Comparison of ENCODE assay signal across 8 mouse cellular contexts in the genomic region with DNA sequence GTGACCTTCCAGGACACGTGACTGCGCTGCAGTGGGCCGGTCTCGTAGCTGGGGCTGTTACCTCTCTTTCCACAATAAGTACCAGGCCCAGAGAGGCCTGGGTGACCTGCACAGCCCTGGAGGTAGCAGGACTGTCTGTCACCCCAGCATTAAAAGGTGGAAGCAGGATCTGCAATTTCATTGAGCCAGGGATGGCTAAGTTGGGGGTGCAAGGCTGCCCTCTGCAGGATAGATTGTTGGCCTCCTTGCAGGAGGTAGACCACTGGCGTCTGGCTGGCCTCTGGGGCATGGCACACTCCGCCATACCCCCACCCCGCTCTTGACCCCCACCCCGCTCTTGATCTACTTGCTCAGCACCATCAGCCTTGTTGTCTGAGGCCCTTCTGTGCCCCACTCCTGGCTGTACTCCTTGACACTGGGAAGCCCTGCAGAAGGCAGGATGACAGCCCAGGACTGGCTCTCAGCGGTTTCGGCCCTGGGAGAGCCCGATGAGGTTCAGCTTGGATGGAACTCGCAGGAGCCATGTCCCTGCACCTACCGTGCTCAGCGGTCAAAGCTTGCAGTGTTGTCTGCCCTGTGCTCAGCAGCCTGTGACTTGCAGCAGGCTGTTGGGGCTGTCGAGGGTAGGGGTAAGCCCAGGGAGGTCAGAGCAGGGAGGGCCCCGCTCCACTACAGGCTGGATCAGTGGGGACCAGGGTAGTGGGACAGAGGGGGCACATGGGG. TPM values are rescaled to one million over a fixed set of nuclear protein-coding genes. Genes with fewer than 3 reads are reported as not detected.
A peak's percentile ranks its signal among the peaks of the same experiment; 100 is the strongest.
DNase-seq lines count a peak whose midpoint lies in the region; ATAC-seq and TF ChIP-seq lines count a peak whose summit lies in the region.

No protein-coding gene starts in this region.

- TF ChIP-seq CTCF in E14TG2a.4 (conservative IDR thresholded peaks at IDR 0.05; ENCODE audit: low read length) = peak; percentile 14; the same call in 1 of the 2 replicates

- H3K9me3 ChIP-seq in forebrain, embryonic 10.5 days = no peaks in the 10 kb centered on the region
- no peaks in the 10 kb centered on the region for H3K9me3 ChIP-seq in forebrain, embryonic 15.5 days
- no peaks in the 10 kb centered on the region for H3K9me3 ChIP-seq in E14TG2a.4 (ENCODE audit: low read length)
- H3K9me3 ChIP-seq in forebrain, embryonic 13.5 days (replicated peaks) = no peaks in the 10 kb centered on the region
- no peaks in the 10 kb centered on the region for H3K9me3 ChIP-seq in neural tube, embryonic 13.5 days

- peak overlapping the region; percentile 33 for H3K4me3 ChIP-seq in forebrain, embryonic 10.5 days
- no peak overlapping the region for H3K4me3 ChIP-seq in forebrain, embryonic 15.5 days
- peak overlapping the region; percentile 72 for H3K4me3 ChIP-seq in E14TG2a.4 (replicated peaks; ENCODE audit: low read length)
- no peak overlapping the region for H3K4me3 ChIP-seq in forebrain, embryonic 13.5 days
- 0 out of 2 replicates have a peak overlapping the region, but pooled peaks have one; percentile 9 for H3K4me3 ChIP-seq in neural tube, embryonic 13.5 days

- H3K4me1 ChIP-seq in forebrain, embryonic 10.5 days = peaks cover 50% of the 10 kb centered on the region
- H3K4me1 ChIP-seq in forebrain, embryonic 15.5 days = peaks cover 17% of the 10 kb centered on the region
- H3K4me1 ChIP-seq in E14TG2a.4 (replicated peaks; ENCODE audit: low read depth, low read length) = peaks cover 83% of the 10 kb centered on the region
- H3K4me1 ChIP-seq in forebrain, embryonic 13.5 days = peaks cover 26% of the 10 kb centered on the region
- peaks cover 25% of the 10 kb centered on the region for H3K4me1 ChIP-seq in neural tube, embryonic 13.5 days (replicated peaks)

- H3K4me2 ChIP-seq in forebrain, embryonic 15.5 days (replicated peaks) = no peak overlapping the region
- peak overlapping the region; percentile 19; the same call in 1 of the 2 replicates for H3K4me2 ChIP-seq in forebrain, embryonic 13.5 days
- peak overlapping the region; percentile 27; the same call in 1 of the 2 replicates for H3K4me2 ChIP-seq in neural tube, embryonic 13.5 days

- ATAC-seq in forebrain, embryonic 15.5 days (replicated peaks) = no peak
- no peak for ATAC-seq in forebrain, embryonic 13.5 days
- no peak for ATAC-seq in neural tube, embryonic 13.5 days (ENCODE audit: low read depth)

- no peak for DNase-seq in forebrain, embryonic 10.5 days (ENCODE audit: extremely low spot score, low spot score)
- DNase-seq in kidney, postnatal 4 days = peak; percentile 72 to 81
- DNase-seq in Muller cell, postnatal 12 days (ENCODE audit: inconsistent ontology term) = no peak
- no peak for DNase-seq in ovary, postnatal 36 days (ENCODE audit: low spot score)

- H3K27me3 ChIP-seq in forebrain, embryonic 10.5 days (ENCODE audit: poor library complexity, severe bottlenecking) = 0 out of 2 replicates have a peak, but pooled peaks cover 8% of the 10 kb centered on the region
- H3K27me3 ChIP-seq in forebrain, embryonic 15.5 days = no peaks in the 10 kb centered on the region
- H3K27me3 ChIP-seq in E14TG2a.4 (ENCODE audit: insufficient read depth, low read length) = no peaks in the 10 kb centered on the region
- no peaks in the 10 kb centered on the region for H3K27me3 ChIP-seq in forebrain, embryonic 13.5 days
- no peaks in the 10 kb centered on the region for H3K27me3 ChIP-seq in neural tube, embryonic 13.5 days

- peak overlapping the region; percentile 73 for H3K27ac ChIP-seq in forebrain, embryonic 10.5 days
- H3K27ac ChIP-seq in forebrain, embryonic 15.5 days (replicated peaks) = no peak overlapping the region
- no peak overlapping the region for H3K27ac ChIP-seq in forebrain, embryonic 13.5 days
- H3K27ac ChIP-seq in neural tube, embryonic 13.5 days (replicated peaks) = no peak overlapping the region

- peaks cover 73% of the 10 kb centered on the region for H3K36me3 ChIP-seq in forebrain, embryonic 10.5 days (replicated peaks)
- H3K36me3 ChIP-seq in forebrain, embryonic 15.5 days = peaks cover 58% of the 10 kb centered on the region
- H3K36me3 ChIP-seq in E14TG2a.4 (ENCODE audit: insufficient read depth, low read length) = peaks cover 70% of the 10 kb centered on the region
- peaks cover 68% of the 10 kb centered on the region for H3K36me3 ChIP-seq in forebrain, embryonic 13.5 days (ENCODE audit: poor library complexity, severe bottlenecking)
- H3K36me3 ChIP-seq in neural tube, embryonic 13.5 days = peaks cover 72% of the 10 kb centered on the region

- WGBS in forebrain, embryonic 10.5 days = 35% methylated on average over 16 of the region's 16 CpGs
- WGBS in forebrain, embryonic 15.5 days = 48% methylated on average over 16 of the region's 16 CpGs
- WGBS in forebrain, embryonic 13.5 days = 40% methylated on average over 16 of the region's 16 CpGs
- 49% methylated on average over 16 of the region's 16 CpGs for whole genome bisulfite sequencing in neural tube, embryonic 13.5 days

- H3K9ac ChIP-seq in forebrain, embryonic 15.5 days (replicated peaks) = no peak overlapping the region
- H3K9ac ChIP-seq in forebrain, embryonic 13.5 days = peak overlapping the region; percentile 56
- 0 out of 2 replicates have a peak overlapping the region, but pooled peaks have one; percentile 1 for H3K9ac ChIP-seq in neural tube, embryonic 13.5 days

RNA-seq across cellular contexts. Expression of a gene that starts 4.4 kb away (rescaled TPM):
- polyA plus RNA-seq in forebrain, embryonic 10.5 days (2016; fragmentation: Nextera tagmentation; extraction: Ambion mirVana) = 56.0 and 56.7 TPM in 2 replicates
- polyA plus RNA-seq in forebrain, embryonic 15.5 days (2015; fragmentation: Nextera tagmentation; extraction: Ambion mirVana) = 40.7 and 42.4 TPM in 2 replicates
- polyA plus RNA-seq in forebrain, embryonic 13.5 days (2015; fragmentation: Nextera tagmentation; extraction: Ambion mirVana) = 39.9 and 42.0 TPM in 2 replicates
- polyA plus RNA-seq in neural tube, embryonic 13.5 days (2015; fragmentation: Nextera tagmentation; extraction: Ambion mirVana) = 32.5 and 42.5 TPM in 2 replicates

RNA-seq across cellular contexts. Expression of a gene that starts 12.0 kb away (rescaled TPM):
- 2.4 and 3.0 TPM in 2 replicates for polyA plus RNA-seq in forebrain, embryonic 10.5 days (2016; fragmentation: Nextera tagmentation; extraction: Ambion mirVana)
- polyA plus RNA-seq in forebrain, embryonic 15.5 days (2015; fragmentation: Nextera tagmentation; extraction: Ambion mirVana) = 3.1 and 4.3 TPM in 2 replicates
- polyA plus RNA-seq in forebrain, embryonic 13.5 days (2015; fragmentation: Nextera tagmentation; extraction: Ambion mirVana) = 2.6 and 3.8 TPM in 2 replicates
- 4.5 and 4.8 TPM in 2 replicates for polyA plus RNA-seq in neural tube, embryonic 13.5 days (2015; fragmentation: Nextera tagmentation; extraction: Ambion mirVana)

RNA-seq across cellular contexts. Expression of a gene that starts 23.7 kb away (rescaled TPM):
- 60.6 and 62.1 TPM in 2 replicates for polyA plus RNA-seq in forebrain, embryonic 10.5 days (2016; fragmentation: Nextera tagmentation; extraction: Ambion mirVana)
- polyA plus RNA-seq in forebrain, embryonic 15.5 days (2015; fragmentation: Nextera tagmentation; extraction: Ambion mirVana) = 123 and 127 TPM in 2 replicates
- polyA plus RNA-seq in forebrain, embryonic 13.5 days (2015; fragmentation: Nextera tagmentation; extraction: Ambion mirVana) = 73.1 and 87.2 TPM in 2 replicates
- 99.3 and 102 TPM in 2 replicates for polyA plus RNA-seq in neural tube, embryonic 13.5 days (2015; fragmentation: Nextera tagmentation; extraction: Ambion mirVana)

RNA-seq across cellular contexts. Expression of a gene that starts 25.1 kb away (rescaled TPM):
- 8.8 and 10.1 TPM in 2 replicates for polyA plus RNA-seq in forebrain, embryonic 10.5 days (2016; fragmentation: Nextera tagmentation; extraction: Ambion mirVana)
- polyA plus RNA-seq in forebrain, embryonic 15.5 days (2015; fragmentation: Nextera tagmentation; extraction: Ambion mirVana) = 8.5 and 9.0 TPM in 2 replicates
- 6.2 and 7.1 TPM in 2 replicates for polyA plus RNA-seq in forebrain, embryonic 13.5 days (2015; fragmentation: Nextera tagmentation; extraction: Ambion mirVana)
- 2.3 and 3.3 TPM in 2 replicates for polyA plus RNA-seq in neural tube, embryonic 13.5 days (2015; fragmentation: Nextera tagmentation; extraction: Ambion mirVana)

RNA-seq across cellular contexts. Expression of a gene that starts 26.6 kb away (rescaled TPM):
- not detected in 2 replicates for polyA plus RNA-seq in forebrain, embryonic 10.5 days (2016; fragmentation: Nextera tagmentation; extraction: Ambion mirVana)
- polyA plus RNA-seq in forebrain, embryonic 15.5 days (2015; fragmentation: Nextera tagmentation; extraction: Ambion mirVana) = not detected in 2 replicates
- not detected in 2 replicates for polyA plus RNA-seq in forebrain, embryonic 13.5 days (2015; fragmentation: Nextera tagmentation; extraction: Ambion mirVana)
- not detected in 2 replicates for polyA plus RNA-seq in neural tube, embryonic 13.5 days (2015; fragmentation: Nextera tagmentation; extraction: Ambion mirVana)

Comparison
In these comparisons a context has a peak if more than half of its experiments do, and no peak if none do; other contexts are left out.
1. H3K4me3 ChIP-seq: peak in forebrain, embryonic 10.5 days (single experiment), E14TG2a.4 (single experiment) and neural tube, embryonic 13.5 days (single experiment); none in forebrain, embryonic 15.5 days (single experiment) and forebrain, embryonic 13.5 days (single experiment).
2. DNase-seq: peak in kidney, postnatal 4 days (2 of 2); none in forebrain, embryonic 10.5 days (single experiment), Muller cell, postnatal 12 days (single experiment) and ovary, postnatal 36 days (single experiment).